Mouse (Mus musculus) thymus, postnatal 36 days (tissue): ENCODE measurements around the gene Ccdc189.
"Not testable (repeated sequence)": the region's sequence is repeated elsewhere in the genome, so short reads cannot be mapped to it uniquely, and the experiment has no call there.

Experiments used
- DNase-seq, 2 experiments: peaks; one replicate each; pipeline ENCODE4 v3.0.0; 2022; ENCODE audit warnings: mixed read lengths in 2 of 2

The Ccdc189 gene

DNA sequence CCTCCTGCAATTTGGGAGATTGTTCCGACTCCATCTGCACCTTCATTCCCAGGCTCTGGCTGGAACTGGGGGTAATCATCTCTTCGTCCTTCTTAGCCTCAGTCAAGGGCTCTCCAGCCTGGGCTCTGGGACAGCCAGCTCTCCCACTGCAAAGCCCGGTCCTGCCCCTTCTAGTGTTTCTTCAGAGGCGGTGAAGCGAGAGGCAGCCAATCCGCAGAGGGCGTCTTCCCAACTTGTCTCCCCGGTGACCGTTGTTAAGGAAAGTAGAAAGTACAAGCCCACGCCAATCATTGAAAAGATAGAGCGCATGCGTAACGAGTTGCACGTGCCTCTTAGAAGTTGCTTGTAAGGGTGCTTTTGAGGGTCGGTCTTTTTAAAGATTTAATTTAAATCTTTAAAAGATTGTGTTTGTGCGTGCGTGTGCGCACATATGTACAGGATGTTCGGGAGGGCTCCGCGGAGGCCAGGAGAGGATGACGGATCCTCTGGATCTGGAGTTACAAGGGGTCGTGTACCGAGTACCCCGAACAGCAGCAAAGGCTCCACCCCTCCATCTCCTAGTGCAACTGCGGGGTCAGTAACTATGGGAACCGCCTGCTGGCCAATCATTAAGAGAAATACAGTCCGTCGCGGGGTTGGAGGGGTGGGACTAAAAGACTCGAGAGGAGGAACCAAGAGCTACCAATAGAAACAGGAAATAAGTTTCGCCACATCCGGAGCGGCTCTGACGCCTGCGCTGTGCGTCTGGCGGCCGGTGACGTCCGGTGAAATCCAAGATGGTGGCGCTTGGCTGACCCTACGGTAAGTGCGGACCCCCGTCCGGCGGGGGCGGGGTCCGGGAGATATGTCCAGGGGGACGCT is at the start of gene Ccdc189, which contains the start of gene Rnf40:
TSS of gene Ccdc189 (minus strand) at position 585 of the 861 bp plus-strand sequence.
TSS of gene Rnf40 (plus strand) at position 757 of the 861 bp plus-strand sequence.
- peak; percentile 85 to 91 for DNase-seq

DNA sequence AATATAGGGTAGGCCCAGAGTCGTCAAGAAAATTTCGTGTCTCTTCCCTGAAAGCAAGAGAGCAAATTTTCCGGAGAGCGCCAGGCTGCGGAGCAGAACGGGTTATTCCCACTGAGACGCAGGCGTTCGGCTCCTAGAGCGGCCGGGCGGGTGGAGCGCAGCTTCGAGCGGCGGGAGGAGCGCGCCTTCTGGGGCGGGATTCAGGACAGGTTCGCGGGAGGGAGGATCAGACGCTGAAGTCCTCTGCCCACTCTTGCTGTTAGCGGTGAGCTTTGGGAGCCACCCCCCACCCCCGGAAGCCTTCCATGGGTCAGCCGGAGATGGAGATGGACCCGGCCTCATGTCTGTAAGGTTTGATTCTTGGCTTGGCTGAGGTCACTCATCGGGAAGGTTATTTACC is 48.6 kb upstream of the Ccdc189 start:
- no peak for DNase-seq

DNA sequence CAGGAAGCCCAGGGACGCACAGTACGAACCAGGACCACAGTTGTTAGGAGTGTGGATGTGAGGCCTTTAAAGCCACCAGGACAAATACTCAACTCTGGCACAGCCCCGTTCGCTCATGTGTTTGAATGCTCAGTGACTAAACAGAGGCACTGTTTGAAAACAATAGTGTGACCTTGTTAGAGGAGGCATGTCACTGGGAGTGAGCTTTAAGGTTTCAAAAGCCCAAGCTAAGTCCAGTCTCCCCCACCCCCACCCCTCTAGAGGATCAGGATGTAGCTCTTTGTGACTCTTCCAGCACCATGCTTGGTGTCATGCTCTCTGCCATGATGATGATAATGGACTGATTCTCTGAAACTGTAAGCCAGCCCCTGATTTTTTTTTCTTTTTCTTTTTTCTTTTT is 43.0 kb upstream of the Ccdc189 start:
- DNase-seq, result no peak

DNA sequence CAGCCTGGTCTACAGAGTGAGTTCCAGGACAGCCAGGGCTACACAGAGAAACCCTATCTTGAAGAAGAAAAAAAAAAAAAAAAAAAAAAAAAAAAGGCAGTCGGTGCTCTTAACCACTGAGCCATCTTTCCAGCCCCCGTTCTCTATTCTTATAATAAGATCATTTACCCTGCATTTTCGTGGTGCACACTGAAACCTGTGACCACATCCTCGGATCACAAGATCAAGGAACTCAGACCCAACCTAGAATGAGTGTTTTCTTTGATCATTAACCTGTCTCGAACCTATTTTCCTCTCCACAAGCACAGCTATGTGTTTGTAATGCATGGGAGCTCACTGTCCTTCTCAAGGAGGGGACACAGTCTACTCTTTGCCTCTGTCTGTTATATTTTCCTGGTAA is 40.3 kb upstream of the Ccdc189 start:
- DNase-seq, result peak in 1 of 2 experiments; percentile 29

DNA sequence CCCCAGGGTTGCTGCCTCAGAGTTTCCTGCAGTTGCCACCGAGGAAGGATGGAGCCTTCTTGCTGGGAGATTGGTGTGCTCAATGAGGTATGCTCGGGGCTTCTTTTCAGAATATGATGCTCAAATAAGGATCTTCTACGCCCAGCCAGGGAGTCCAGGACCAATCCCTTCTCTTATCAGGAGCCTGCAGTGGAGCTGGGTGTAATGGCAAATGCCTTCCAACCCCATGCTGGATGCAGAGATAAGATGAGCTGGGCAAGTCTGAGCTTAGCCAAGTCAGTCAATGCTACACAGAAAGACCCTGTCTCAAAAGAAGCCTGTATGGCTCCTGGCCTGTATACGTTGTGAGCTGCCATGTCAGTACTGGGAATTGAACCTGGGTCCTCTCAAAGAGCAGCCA is 38.1 kb upstream of the Ccdc189 start:
- no peak for DNase-seq

DNA sequence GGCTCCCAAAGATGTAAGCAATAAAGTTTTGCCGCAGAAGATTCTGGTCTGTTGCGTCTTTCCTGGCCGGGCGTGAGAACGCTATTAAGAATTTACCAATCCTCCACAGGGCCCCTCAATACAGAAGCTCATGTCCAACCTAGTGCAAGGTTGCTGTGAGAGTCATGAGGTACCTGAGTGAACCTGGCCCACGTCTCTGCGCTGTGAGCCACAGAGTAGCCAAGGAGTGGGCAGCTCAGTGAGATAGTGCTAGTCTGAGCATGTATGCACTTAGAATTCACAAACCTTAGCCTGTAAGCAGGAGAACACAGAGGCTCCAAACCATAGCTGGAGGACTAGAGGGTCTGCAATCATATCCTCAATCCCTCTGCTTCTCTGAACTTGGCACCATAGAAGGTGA is 37.6 kb upstream of the Ccdc189 start:
- no peak for DNase-seq

DNA sequence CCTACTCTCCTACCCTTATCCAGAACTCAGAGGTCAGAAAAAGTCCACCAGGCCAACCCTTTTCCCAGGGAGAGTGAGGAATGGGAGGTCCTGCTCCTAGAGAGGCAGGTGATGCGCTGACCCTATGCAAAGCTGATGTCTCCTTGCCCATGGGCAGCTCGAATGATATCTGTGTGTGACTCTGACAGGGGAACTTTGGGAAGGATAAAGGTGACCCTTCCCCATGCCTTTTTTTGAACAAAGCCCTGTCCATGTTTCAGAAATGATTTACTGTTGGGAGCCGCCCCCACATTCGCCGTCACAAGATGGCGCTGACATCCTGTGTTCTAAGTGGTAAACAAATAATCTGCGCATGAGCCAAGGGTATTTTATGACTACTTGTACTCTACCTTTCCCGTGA is 30.0 kb upstream of the Ccdc189 start:
- DNase-seq, result not testable (repeated sequence)

DNA sequence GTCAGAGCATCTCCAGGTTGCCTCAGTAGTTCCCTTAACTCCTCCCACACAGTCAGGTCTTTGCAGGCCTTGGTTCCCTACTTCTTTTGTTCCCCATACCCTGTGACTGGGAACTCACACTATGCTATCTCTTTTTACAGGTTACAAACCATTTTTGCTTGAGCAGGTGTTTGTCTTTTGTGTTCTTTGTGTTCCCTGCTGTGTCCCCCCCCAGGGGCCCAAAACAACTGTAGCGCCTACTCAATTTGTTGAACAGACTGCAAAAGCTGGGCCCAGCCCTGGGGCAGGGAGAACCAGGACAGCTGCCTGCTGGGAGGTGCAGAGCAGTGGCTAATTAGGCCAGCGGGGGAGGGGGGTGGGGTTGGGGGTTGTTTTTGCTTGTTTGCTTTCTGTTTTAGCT is 29.6 kb upstream of the Ccdc189 start:
- DNase-seq, result peak; percentile 55 to 69

DNA sequence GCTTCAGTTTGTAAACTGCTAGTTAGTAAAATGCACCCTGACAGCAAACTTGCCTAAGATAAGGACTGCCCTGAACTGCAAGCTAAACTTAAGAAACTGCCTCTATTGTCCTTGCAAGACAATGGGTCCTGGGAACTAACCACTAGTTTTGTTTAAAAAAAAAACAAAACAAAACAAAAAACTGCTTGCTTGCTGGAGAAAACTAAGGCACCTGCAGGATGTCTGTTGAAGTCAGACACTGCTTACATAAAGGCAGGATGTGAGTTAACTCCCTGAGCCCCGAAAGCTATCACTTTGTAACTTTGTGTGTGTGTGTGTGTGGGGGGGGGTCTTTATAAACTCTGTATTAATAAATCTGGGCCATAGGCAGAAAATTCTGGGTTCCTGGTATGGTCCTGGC is 28.5 kb upstream of the Ccdc189 start:
- no peak for DNase-seq

DNA sequence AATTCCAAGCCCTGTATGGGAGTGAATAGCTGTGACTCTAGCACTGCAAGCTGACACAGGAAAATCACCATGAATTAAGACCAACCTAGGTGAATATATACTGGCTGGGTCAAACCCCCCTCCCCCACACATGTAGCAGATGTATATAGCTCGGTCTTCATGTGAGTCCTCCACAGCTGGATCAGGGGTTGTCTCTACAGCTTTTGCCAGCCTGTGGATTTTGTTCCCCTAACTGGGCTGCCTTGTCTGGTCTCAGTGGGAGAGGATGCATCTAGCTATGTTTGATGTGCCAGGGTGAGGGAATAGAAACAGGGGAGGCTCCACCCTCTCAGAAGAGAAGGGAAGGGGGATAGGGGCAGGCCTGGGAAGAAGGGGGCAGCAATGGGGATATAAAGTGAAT is 27.9 kb upstream of the Ccdc189 start:
- DNase-seq, result peak; percentile 46 to 50

DNA sequence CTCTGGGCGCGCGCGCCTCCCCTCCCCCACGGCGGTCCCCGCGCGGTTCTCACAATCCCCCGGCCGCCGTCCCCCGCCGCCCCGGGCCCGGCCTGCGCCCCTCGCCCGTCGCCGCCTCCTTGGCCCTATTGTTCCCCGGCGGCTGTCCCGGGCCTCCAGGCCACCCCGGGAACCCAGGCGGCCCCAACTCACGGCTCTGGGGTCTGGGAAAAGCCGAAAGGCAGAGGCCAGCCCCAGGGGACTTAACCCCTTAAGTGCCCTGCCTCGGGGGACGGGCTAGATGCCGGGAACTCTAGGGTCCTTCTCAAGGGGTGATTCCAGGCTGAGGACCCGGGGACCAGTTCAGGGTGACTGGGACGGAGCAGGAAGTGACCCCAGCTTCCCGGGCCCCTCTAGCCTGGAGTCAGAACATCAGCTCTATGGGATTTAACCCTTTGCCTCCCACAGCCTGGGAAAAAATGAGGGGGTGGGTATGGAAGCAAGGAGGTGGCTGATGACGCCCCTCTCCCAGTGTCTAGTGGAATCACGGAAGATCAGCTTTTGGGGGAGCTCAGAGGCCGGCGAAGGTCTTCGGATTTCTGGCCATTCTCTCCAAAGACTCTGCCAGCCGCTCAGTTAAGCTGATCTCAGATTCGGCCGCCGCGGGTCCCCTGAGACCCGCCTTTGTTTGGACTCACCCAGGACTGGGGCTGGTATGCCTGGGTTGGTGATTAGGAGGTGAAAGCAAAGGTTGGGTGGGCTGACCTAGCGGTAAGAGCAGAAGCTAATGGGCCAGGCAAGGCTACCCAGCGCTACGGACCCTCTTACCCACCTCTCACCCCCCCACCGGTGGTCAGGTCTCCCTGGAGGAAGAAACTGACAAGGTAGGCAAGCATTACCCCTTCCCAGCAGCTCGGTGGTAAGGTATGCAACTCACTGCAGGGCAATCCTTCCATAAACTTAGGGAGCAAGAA is 26.8 kb upstream of the Ccdc189 start, which contains the start of gene Zfp629:
TSS of gene Zfp629 (minus strand) at position 907 of the 953 bp plus-strand sequence.
- DNase-seq, result peak; percentile 63 to 70

DNA sequence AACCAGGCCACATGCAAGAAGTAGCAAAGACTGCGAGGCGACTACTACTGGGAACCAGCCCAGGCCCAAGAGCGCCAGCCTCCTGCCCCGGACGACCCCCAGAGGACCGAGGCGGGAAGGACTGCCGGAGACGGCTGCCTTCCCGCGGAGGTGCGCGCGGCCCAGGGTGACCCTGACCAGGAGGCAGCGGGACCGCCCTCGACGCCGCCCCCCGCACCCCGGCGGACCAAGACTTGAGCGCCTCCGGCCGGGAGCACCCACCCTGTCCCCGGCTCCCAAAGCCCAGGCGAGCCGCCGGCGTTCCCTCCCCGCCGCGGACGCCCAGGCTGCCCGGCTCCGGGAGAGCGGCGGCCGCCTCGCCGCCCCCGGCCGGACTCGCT is 26.1 kb upstream of the Ccdc189 start:
- DNase-seq, result peak; percentile 54 to 71

DNA sequence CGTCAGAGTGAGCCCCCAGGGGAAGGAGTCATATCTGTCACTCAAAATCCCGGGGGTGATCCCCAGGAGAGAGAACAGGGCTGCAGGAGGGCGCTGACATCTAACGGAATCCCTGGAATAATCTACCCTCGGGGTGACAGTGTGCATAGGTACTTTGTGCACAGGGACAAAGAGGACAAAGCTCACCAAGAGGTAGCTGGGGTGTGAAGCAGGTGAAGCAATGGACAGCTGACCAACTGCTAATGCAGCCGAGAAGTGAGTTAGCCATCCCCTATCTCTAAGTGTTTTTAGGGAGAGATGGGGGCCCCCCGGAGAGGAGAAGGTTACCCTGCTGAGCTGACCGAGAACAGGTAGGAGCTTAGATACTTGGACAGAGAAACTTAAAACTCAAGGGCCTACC is 25.7 kb upstream of the Ccdc189 start:
- DNase-seq, result no peak

DNA sequence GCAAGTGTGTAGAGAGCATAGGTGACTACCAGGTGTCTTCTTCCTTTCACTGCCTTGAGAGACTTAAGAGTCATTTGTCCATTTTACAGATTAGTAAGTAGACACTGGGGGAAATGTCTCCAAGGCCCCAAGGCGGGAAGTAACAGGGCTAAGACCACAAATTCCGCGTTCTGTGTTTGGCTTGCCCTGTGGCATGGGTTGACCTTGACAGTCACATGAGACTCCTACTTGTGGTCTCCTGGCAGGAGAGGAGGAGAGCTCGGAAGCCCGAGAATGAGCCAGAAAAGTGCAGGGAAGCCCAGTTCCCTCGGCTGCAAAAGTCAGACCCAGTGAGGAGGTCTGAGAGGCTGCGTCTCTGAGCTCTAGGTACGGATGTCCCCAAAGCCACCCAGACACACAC is 25.1 kb upstream of the Ccdc189 start:
- no peak for DNase-seq

DNA sequence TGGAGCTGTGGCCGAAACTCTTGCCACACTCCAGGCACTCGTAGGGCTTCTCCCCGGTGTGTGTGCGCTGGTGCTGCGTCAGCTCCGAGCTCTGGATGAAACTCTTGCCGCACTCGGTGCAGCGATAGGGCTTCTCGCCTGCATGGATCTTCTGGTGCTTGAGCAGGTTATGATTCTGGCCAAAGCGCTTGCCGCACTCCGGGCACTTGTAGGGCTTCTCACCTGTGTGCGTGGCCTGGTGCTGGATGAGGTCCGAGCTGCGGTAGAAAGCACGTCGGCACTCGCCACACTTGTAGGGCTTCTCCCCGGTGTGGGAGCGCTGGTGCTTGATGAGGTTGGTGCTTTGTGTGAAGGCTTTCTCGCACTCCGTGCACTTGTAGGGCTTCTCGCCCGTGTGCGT is 23.2 kb upstream of the Ccdc189 start:
- DNase-seq, result no peak

DNA sequence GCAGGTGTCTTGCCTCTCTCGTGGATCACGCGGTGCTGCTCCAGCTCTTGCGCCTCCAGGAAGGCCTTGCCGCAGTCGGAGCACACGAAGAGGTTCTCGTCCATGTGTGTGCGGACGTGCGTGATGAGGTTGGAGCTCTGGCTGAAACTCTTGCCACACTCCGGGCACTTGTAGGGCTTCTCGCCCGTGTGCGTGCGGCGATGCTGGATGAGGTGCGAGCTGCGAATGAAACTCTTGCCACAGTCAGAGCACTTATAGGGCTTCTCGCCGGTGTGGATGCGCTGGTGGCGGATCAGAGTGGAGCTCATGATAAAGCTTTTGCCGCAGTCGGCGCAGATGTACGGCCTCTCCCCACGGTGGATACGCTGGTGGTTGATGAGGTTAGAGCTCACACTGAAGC is 22.6 kb upstream of the Ccdc189 start:
- no peak for DNase-seq

DNA sequence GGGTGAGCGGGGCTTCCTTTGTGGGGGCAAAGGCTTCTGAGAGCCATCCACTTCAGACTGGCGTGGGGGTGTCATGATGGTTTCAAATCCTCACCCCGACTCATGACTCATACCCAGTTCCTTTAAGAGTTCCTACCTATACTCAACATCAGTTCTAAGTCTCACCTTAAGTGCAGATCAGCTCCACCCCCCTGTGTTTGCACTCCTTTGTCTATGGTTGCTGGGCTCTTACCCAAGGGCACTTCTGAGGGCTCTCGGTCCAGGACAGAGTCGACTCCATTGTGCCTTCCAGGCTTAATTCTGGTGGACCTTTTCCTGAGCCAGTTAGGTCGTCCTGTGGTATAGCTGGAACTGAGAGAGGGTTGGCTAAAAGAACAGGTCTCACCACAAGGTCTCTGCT is 18.8 kb upstream of the Ccdc189 start:
- no peak for DNase-seq

DNA sequence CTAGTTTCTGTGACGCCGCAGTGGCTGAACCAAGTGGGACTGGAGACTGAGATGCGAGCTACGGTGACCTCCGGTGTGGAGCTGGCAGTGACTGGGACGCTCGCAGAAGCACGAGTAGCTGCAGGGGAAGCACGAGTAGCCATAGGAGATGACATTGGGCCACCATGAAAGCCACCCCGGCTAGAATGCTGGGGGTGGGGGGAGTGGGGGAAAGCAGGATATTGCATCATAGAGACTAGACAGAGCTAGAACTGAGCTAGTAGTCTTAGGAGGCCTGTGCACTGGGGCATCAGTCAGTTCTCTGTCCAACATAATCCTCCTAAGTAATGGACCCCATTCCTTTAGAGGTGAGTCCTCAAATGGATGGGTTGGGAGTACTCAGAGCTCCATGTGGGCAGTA is 15.9 kb upstream of the Ccdc189 start:
- no peak for DNase-seq

DNA sequence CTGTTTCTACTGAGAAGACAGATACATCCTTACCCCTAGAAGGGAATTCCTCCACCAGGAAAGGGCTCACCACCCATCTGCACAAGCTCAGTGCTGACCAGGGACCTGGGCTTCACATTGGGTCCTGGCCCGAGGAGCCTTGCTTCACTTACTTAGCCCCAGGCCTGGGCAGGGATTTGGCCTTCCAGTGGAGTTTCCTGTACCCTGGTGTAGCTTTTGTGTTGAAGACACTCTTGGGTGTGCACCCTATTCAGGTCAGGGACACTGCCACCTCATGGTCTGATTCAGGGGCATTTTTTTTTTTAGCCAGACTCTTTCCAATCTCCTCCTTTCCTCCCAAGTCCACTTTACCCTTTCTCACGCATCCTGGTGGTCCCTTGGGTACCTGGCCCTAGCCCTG is 14.5 kb upstream of the Ccdc189 start:
- no peak for DNase-seq

DNA sequence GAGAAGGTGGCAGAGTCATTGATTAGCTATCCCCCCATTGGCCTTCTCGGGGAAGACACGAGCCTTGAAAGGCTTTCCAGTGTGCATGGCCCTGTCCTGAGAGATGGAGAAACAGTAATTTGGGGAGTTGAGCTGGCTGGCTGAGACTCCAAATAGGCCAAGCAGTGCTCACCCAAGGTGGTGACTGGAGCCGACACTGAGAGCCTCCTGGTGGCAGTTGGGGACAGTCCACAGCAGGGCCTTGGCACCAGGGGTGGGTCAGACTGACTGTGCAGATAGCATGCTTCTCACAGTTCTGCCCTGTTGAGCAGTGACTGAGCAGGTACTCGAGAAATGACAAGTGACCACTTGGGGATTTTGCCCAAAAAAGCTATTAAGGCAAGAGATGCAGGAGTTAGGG is 13.3 kb upstream of the Ccdc189 start:
- DNase-seq, result no peak

DNA sequence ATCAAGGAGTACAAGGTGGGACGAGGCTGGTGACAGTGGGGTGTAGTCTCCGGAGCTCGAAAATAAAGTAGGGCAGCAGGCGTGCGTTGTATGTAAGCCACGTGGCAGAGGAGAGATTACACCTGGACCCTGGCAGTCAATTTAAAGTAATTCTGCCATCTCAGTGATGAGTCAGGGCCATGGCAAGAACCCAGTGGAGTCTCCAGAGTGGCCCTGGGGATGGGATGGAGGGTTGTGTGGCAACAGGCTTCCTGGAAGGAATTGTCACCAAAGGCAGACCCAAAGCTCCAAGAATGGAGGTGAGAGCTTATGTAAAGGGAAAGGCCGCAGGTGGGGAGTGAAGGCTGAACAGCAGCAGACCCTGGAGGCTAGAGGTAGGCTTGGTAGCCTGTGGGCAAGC is 12.2 kb upstream of the Ccdc189 start:
- DNase-seq, result no peak

DNA sequence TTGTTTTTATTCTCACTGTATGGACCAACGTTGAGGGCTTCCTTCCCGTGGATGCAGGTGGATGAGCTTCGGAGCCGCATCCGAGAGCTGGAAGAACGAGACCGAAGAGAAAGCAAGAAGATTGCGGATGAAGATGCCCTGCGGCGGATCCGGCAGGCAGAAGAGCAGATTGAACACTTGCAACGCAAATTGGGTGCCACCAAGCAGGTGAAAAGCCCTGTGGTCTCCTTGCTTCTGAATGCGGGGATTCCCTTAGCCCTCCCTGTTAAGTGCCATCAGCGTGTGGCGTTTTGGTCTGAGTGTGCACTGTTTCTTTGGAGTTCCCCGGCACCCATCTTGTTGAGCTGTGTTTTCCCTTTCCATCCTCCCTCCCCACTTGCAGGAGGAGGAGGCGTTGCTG is 8.4 kb upstream of the Ccdc189 start:
- no peak for DNase-seq

DNA sequence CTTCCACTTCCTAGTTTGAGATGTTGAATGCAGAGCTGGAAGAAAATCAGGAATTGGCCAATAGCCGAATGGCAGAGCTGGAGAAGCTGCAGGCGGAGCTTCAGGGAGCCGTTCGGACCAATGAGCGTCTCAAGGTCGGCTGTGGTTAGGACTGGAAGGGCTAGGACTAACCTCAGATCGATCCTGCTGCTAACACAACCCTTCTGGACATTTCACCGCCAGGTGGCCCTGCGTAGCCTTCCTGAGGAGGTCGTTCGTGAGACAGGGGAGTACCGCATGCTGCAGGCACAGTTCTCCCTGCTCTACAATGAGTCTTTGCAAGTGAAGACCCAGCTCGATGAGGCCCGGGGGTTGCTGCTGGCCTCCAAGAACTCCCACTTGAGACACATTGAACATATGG is 4.2 kb upstream of the Ccdc189 start:
- DNase-seq, result no peak

DNA sequence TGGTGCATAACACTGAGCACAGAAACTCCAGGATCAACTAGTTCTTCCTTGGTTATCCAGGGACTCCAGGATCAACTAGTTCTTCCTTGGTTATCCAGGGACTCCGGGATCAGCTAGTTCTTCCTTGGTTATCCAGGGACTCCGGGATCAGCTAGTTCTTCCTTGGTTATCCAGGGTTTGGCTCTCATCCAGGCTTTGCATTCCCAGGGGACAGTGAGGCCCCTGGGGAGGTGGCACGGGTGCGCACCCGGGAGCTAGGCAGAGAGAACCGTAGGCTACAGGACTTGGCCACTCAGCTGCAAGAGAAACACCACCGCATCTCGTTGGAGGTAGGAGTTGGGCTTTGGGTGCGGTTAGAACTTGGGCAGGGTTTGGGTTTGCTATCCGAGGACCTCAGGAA is 2.7 kb upstream of the Ccdc189 start:
- no peak for DNase-seq
